Mouse (Mus musculus) midbrain, embryonic 15.5 days (tissue): ENCODE measurements around the gene Rasef. TPM values are rescaled to one million over a fixed set of nuclear protein-coding genes. Genes with fewer than 3 reads are reported as not detected.
"Not testable (repeated sequence)": the region's sequence is repeated elsewhere in the genome, so short reads cannot be mapped to it uniquely, and the experiment has no call there.

Experiments used
- ATAC-seq: fragments of 200-750 bp; cut with Nextera tagmentation; replicated peaks from 2 replicates; pipeline ENCODE4 v1.8.0; 2017; ENCODE audit warnings: moderate TSS enrichment
- H3K27ac ChIP-seq: fragments of 300-500 bp; sonication (generic); 2 replicates; pipeline ENCODE4 v1.5.1; 2015; ENCODE audit warnings: mild to moderate bottlenecking, inconsistent platforms
- H3K27me3 ChIP-seq: fragments of 300-500 bp; sonication (generic); replicated peaks from 2 replicates; pipeline ENCODE4 v1.6.1; 2015; ENCODE audit warnings: inconsistent platforms
- H3K36me3 ChIP-seq: fragments of 300-500 bp; sonication (generic); replicated peaks from 2 replicates; pipeline ENCODE4 v1.6.1; 2015; ENCODE audit warnings: inconsistent platforms
- H3K4me1 ChIP-seq: fragments of 300-500 bp; sonication (generic); 2 replicates; pipeline ENCODE4 v1.6.1; 2015; ENCODE audit warnings: inconsistent platforms
- H3K4me2 ChIP-seq: fragments of 300-500 bp; sonication (generic); 2 replicates; pipeline ENCODE4 v1.6.1; 2015; ENCODE audit warnings: inconsistent platforms, mild to moderate bottlenecking, moderate library complexity
- H3K4me3 ChIP-seq: fragments of 300-500 bp; sonication (generic); 2 replicates; pipeline ENCODE4 v1.5.1; 2015; ENCODE audit warnings: mild to moderate bottlenecking, inconsistent platforms
- H3K9ac ChIP-seq: fragments of 300-500 bp; sonication (generic); 2 replicates; pipeline ENCODE4 v1.6.1; 2015; ENCODE audit warnings: mild to moderate bottlenecking, inconsistent platforms
- H3K9me3 ChIP-seq: fragments of 300-500 bp; sonication (generic); 2 replicates; pipeline ENCODE4 v1.6.1; 2016; ENCODE audit warnings: inconsistent platforms
- WGBS: fragments of 180-500 bp; shearing (Covaris S2); methylation state at CpG from one replicate; pipeline ENCODE4 v1.1.7; 2015; ENCODE audit warnings: mixed read lengths; 5-methylcytosine and 5-hydroxymethylcytosine counted together
- polyA plus RNA-seq: library from polyadenylated mRNA; unstranded; fragments of >200 nt; fragmentation: Nextera tagmentation; extraction: Ambion mirVana; gene quantifications from 2 replicates; pipeline ENCODE4 v1.2.1, GENCODE M21; 2015

Gene Rasef
- polyA plus RNA-seq, 1 experiment from 2014 or later = 0.54 TPM

- Histone ChIP-seq H3K27ac (no peak overlapping the region), H3K4me3 (no peak overlapping the region), H3K4me1 (no peaks in the 10 kb centered on the region), H3K4me2 (no peak overlapping the region), H3K9me3 (no peaks in the 10 kb centered on the region), H3K36me3 (no peaks in the 10 kb centered on the region), H3K27me3 (no peaks in the 10 kb centered on the region), H3K9ac (no peak overlapping the region)
- 85% methylated on average over 5 of the region's 5 CpGs for WGBS
- ATAC-seq = no peak
Observed at GRCm38 (mm10) chr4:73748219-73748618, 42.6 kb downstream of the Rasef start.

- H3K27ac ChIP-seq = no peak overlapping the region
- no peaks in the 10 kb centered on the region for H3K27me3 ChIP-seq
- H3K4me3 ChIP-seq = no peak overlapping the region
- no peaks in the 10 kb centered on the region for H3K36me3 ChIP-seq
- no peak for ATAC-seq
- no peaks in the 10 kb centered on the region for H3K4me1 ChIP-seq
- no peak overlapping the region for H3K4me2 ChIP-seq
- WGBS = 82% methylated on average over 3 of the region's 3 CpGs
- no peak overlapping the region for H3K9ac ChIP-seq
- H3K9me3 ChIP-seq = no peaks in the 10 kb centered on the region
Observed at GRCm38 (mm10) chr4:73739439-73739838, 51.4 kb downstream of the Rasef start.

GRCm38 (mm10) chr4:73719819-73720218 is 71.0 kb downstream of the Rasef start:
- no peak for ATAC-seq
- H3K4me3 ChIP-seq = no peak overlapping the region
- H3K27ac ChIP-seq = no peak overlapping the region
- H3K9me3 ChIP-seq = no peaks in the 10 kb centered on the region
- H3K4me2 ChIP-seq = no peak overlapping the region
- H3K27me3 ChIP-seq = no peaks in the 10 kb centered on the region
- no peaks in the 10 kb centered on the region for H3K4me1 ChIP-seq
- H3K36me3 ChIP-seq = no peaks in the 10 kb centered on the region
- H3K9ac ChIP-seq = no peak overlapping the region

GRCm38 (mm10) chr4:73718761-73719160 is 72.0 kb downstream of the Rasef start:
- Histone ChIP-seq H3K9ac (no peak overlapping the region), H3K4me2 (no peak overlapping the region), H3K36me3 (no peaks in the 10 kb centered on the region), H3K4me1 (no peaks in the 10 kb centered on the region), H3K9me3 (no peaks in the 10 kb centered on the region), H3K4me3 (no peak overlapping the region), H3K27ac (no peak overlapping the region), H3K27me3 (no peaks in the 10 kb centered on the region)
- 90% methylated on average over 1 of the region's 1 CpGs for WGBS
- ATAC-seq = no peak

GRCm38 (mm10) chr4:73683216-73683615 is 107.6 kb downstream of the Rasef start, which contains the start of gene Gm428:
TSS of gene Gm428 (plus strand) at chr4:73683516.
- not testable (repeated sequence) for H3K4me2 ChIP-seq, H3K36me3 ChIP-seq, H3K4me1 ChIP-seq, H3K9me3 ChIP-seq, H3K27me3 ChIP-seq, ATAC-seq, H3K9ac ChIP-seq, H3K27ac ChIP-seq, H3K4me3 ChIP-seq
- WGBS = 80% methylated on average over 1 of the region's 4 CpGs

GRCm38 (mm10) chr4:73668054-73668453 is 122.7 kb downstream of the Rasef start, which contains the start of gene Gm11239:
TSS of gene Gm11239 (plus strand) at chr4:73668354.
- not testable (repeated sequence) for H3K4me3 ChIP-seq, H3K9ac ChIP-seq, H3K27me3 ChIP-seq, ATAC-seq, H3K27ac ChIP-seq, H3K4me1 ChIP-seq, H3K36me3 ChIP-seq, H3K4me2 ChIP-seq, H3K9me3 ChIP-seq
- no CpG with 5 or more reads among the region's 4 CpGs for WGBS

Other genes starting within 250 kb of the Rasef start
- gene Gm11238, start 183.1 kb downstream of the Rasef start, polyA plus RNA-seq = not detected in 2 replicates
- gene Gm11237, start 168.0 kb downstream of the Rasef start, polyA plus RNA-seq = not detected in 2 replicates
- not detected in 2 replicates for gene Gm11236, start 152.9 kb downstream of the Rasef start, polyA plus RNA-seq
- gene Gm11239, start 122.6 kb downstream of the Rasef start, polyA plus RNA-seq = not detected in 2 replicates
- not detected in 2 replicates for gene Gm428, start 107.5 kb downstream of the Rasef start, polyA plus RNA-seq
- not detected in 2 replicates for gene Gm11758, start 85.3 kb upstream of the Rasef start, polyA plus RNA-seq
- gene Gm11757, start 100.1 kb upstream of the Rasef start, polyA plus RNA-seq = not detected in 2 replicates
- gene Gm13871, start 115.0 kb upstream of the Rasef start, polyA plus RNA-seq = not detected in 2 replicates
- gene Gm11756, start 129.8 kb upstream of the Rasef start, polyA plus RNA-seq = not detected in 2 replicates
- not detected in 2 replicates for gene 2310002L09Rik, start 159.9 kb upstream of the Rasef start, polyA plus RNA-seq
- gene Frmd3, start 222.4 kb upstream of the Rasef start, polyA plus RNA-seq = 33.9 and 37.3 TPM in 2 replicates